Mouse (Mus musculus) left cerebral cortex, adult 2 months (tissue): ENCODE data around the gene Slc19a3. TPM values are rescaled to one million over a fixed set of nuclear protein-coding genes. Genes with fewer than 3 reads are reported as not detected.

Experiments
- DNase-seq, 2 experiments: peaks; one replicate each; pipeline ENCODE4 v3.0.0; 2021 to 2022; ENCODE audit warnings: low spot score in 2 of 2, mixed read lengths in 1 of 2; ENCODE audit errors: extremely low spot score in 1 of 2
- H3K27ac ChIP-seq: fragments of 200-600 bp; 2 replicates; pipeline ENCODE4 v1.8.1; 2022
- H3K4me3 ChIP-seq: fragments of 200-600 bp; 2 replicates; pipeline ENCODE4 v1.8.1; 2022
- CTCF ChIP-seq: fragments of 200-600 bp; IDR thresholded peaks from 2 replicates; pipeline ENCODE4 v1.8.1; 2022; ENCODE audit warnings: antibody characterized with exemption, mild to moderate bottlenecking, moderate library complexity
- intact Hi-C: fragments of 180-260 bp; cut with DNase I; formaldehyde crosslinking; loops from one replicate; pipeline ENCODE4 v1.15.1; 2025
- total RNA-seq, 2 experiments: library from RNA; stranded (reverse); gene quantifications; 2 replicates each; pipeline ENCODE4 v1.2.3; 2021

The Slc19a3 gene
- total RNA-seq, 2 experiments from 2014 or later, result 1.8 to 2.0 TPM

DNA sequence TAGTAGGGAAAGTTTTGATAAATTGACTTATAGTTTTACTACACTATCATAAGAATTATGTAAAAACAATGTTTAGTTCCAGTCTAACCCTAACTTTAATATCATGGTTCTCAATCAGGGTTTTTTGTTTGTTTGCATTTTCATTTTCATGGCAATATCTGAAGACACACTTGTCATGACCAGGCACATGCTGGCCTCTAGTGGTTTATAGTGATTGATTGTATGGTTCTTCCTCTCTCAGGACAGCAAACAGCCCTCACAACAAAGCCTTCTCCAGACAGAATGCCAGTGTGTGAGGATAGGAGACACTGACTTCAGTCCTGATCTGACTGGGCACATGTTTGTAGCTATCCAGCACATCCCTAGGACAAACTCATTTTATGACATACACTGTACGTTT lies 65.0 kb downstream of the Slc19a3 start:
- Histone ChIP-seq H3K4me3 (no peak overlapping the region), H3K27ac (peak overlapping the region; percentile 45)
- intact Hi-C loops, result no loop called here
- DNase-seq, result no peak
- TF ChIP-seq CTCF, result peak; percentile 19

DNA sequence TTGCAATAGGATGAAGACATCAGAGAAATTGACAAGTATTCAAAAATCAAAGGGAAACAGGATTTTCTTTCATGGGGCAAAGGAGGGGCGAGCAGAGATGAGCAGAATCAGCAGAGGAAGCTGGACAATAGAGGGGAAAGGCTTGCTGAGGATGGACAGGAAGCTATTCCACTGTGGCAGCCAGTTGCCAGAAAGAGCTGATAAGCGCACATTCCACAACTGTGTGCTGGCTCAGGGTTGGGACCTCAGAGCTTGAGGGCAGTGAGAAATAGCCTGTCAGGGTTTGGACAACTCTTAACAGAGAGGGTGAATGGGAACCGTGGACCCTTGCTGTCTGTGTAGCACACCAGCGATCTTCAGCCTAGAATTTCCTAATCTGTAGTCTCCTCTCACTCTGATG lies 66.2 kb downstream of the Slc19a3 start:
- Histone ChIP-seq H3K4me3 (no peak overlapping the region), H3K27ac (no peak overlapping the region)
- no peak for DNase-seq
- no peak for TF ChIP-seq CTCF
- intact Hi-C loops, result no loop called here

GRCm38 (mm10) chr1:82966413-82966812 lies 71.8 kb downstream of the Slc19a3 start:
- intact Hi-C loops, result no loop called here
- TF ChIP-seq CTCF, result no peak
- DNase-seq, result no peak
- Histone ChIP-seq H3K4me3 (no peak overlapping the region), H3K27ac (no peak overlapping the region)

Other genes starting within 250 kb of the Slc19a3 start
- gene Agfg1, start 199.0 kb downstream of the Slc19a3 start, total RNA-seq, result 10 to 100 TPM; 76.6 to 78.3 TPM
- under 1 TPM; 0.61 to 0.91 TPM for gene A030005L19Rik, start 125.1 kb downstream of the Slc19a3 start, total RNA-seq
- gene A030014E15Rik, start 113.5 kb downstream of the Slc19a3 start, total RNA-seq, result not detected
- not detected for gene Gm6217, start 107.0 kb downstream of the Slc19a3 start, total RNA-seq
- not detected for gene A030003K21Rik, start 95.1 kb downstream of the Slc19a3 start, total RNA-seq
- gene Gm7544, start 82.4 kb downstream of the Slc19a3 start, total RNA-seq, result not detected
- gene Gm47955, start 78.2 kb downstream of the Slc19a3 start, total RNA-seq, result not detected
- gene Gm47959, start 37.9 kb downstream of the Slc19a3 start, total RNA-seq, result not detected
- not detected for gene Krtap28-10, start 4.0 kb upstream of the Slc19a3 start, total RNA-seq
- gene Gm47969, start 6.5 kb upstream of the Slc19a3 start, total RNA-seq, result not detected
- not detected for gene A030005K14Rik, start 20.9 kb upstream of the Slc19a3 start, total RNA-seq
- gene Krtap28-13, start 22.5 kb upstream of the Slc19a3 start, total RNA-seq, result not detected
- gene Ccl20, start 78.3 kb upstream of the Slc19a3 start, total RNA-seq, result not detected
- under 1 TPM; 0.25 to 0.56 TPM for gene Daw1, start 121.3 kb upstream of the Slc19a3 start, total RNA-seq